Mouse (Mus musculus) yolk sac, embryonic 10.5 days (tissue): ENCODE data around the gene Fyb.

Source experiments
- DNase-seq: peaks from one replicate; pipeline ENCODE4 v3.0.0-alpha.2; 2017; ENCODE audit warnings: low spot score

Gene Fyb

GRCm38 (mm10) chr15:6522653-6523167 is at the start of gene Fyb:
Gene Fyb, plus strand, starts transcription at chr15:6522853.
- no peak for DNase-seq

GRCm38 (mm10) chr15:6483561-6483960 is 39.1 kb upstream of the Fyb start:
- DNase-seq, result peak; percentile 80

GRCm38 (mm10) chr15:6492386-6492785 is 30.3 kb upstream of the Fyb start:
- DNase-seq, result no peak

GRCm38 (mm10) chr15:6498396-6499070 is 24.1 kb upstream of the Fyb start:
- DNase-seq, result no peak

GRCm38 (mm10) chr15:6500787-6501186 is 21.9 kb upstream of the Fyb start:
- peak; percentile 13 for DNase-seq

GRCm38 (mm10) chr15:6517525-6517924 is 5.1 kb upstream of the Fyb start:
- no peak for DNase-seq

- no peak for DNase-seq
Observed at GRCm38 (mm10) chr15:6519417-6520255, 3.0 kb upstream of the Fyb start.

GRCm38 (mm10) chr15:6520505-6521155 is 2.0 kb upstream of the Fyb start:
- DNase-seq, result peak; percentile 47

- DNase-seq, result no peak
Observed at GRCm38 (mm10) chr15:6524801-6525200, 2.1 kb downstream of the Fyb start.

- DNase-seq, result no peak
Observed at GRCm38 (mm10) chr15:6525386-6525785, 2.7 kb downstream of the Fyb start.

GRCm38 (mm10) chr15:6533858-6534343 is 11.2 kb downstream of the Fyb start:
- DNase-seq, result no peak

- DNase-seq, result no peak
Observed at GRCm38 (mm10) chr15:6534592-6534991, 11.9 kb downstream of the Fyb start.

GRCm38 (mm10) chr15:6539639-6540338 is 17.1 kb downstream of the Fyb start:
- DNase-seq, result no peak

GRCm38 (mm10) chr15:6548911-6549310 is 26.3 kb downstream of the Fyb start:
- no peak for DNase-seq

GRCm38 (mm10) chr15:6551875-6552274 is 29.2 kb downstream of the Fyb start:
- no peak for DNase-seq

- DNase-seq, result no peak
Observed at GRCm38 (mm10) chr15:6554742-6555141, 32.1 kb downstream of the Fyb start.

GRCm38 (mm10) chr15:6555536-6555935 is 32.9 kb downstream of the Fyb start:
- no peak for DNase-seq

GRCm38 (mm10) chr15:6556272-6556671 is 33.6 kb downstream of the Fyb start:
- DNase-seq, result no peak

- DNase-seq, result no peak
Observed at GRCm38 (mm10) chr15:6556911-6557310, 34.3 kb downstream of the Fyb start.

GRCm38 (mm10) chr15:6557552-6557951 is 34.9 kb downstream of the Fyb start:
- no peak for DNase-seq

GRCm38 (mm10) chr15:6559188-6559587 is 36.5 kb downstream of the Fyb start:
- DNase-seq, result no peak

- no peak for DNase-seq
Observed at GRCm38 (mm10) chr15:6560696-6561095, 38.0 kb downstream of the Fyb start.
